Mouse (Mus musculus): ENCODE data around the gene Arpc5l.

Arpc5l gene

GRCm38 (mm10) chr2:39004880-39005435 lies at the start of gene Arpc5l:
Gene Arpc5l (plus strand): TSS chr2:39005348.
- peak; percentile 66 for DNase-seq (ENCODE audit: low spot score)

GRCm38 (mm10) chr2:38956062-38956461 lies 49.1 kb upstream of the Arpc5l start:
- DNase-seq (ENCODE audit: low spot score) = no peak

- DNase-seq (ENCODE audit: low spot score) = no peak
These were observed 47.4 kb upstream of the Arpc5l start for GRCm38 (mm10) chr2:38957671-38958223.

- no peak for DNase-seq (ENCODE audit: low spot score)
These were observed 41.0 kb upstream of the Arpc5l start for GRCm38 (mm10) chr2:38964198-38964597.

- no peak for DNase-seq (ENCODE audit: low spot score)
These were observed 35.5 kb upstream of the Arpc5l start for GRCm38 (mm10) chr2:38969650-38970049.

- DNase-seq (ENCODE audit: low spot score) = no peak
These were observed 35.1 kb upstream of the Arpc5l start for GRCm38 (mm10) chr2:38970057-38970456.

- DNase-seq (ENCODE audit: low spot score) = no peak
These were observed 31.9 kb upstream of the Arpc5l start for GRCm38 (mm10) chr2:38973223-38973622.

GRCm38 (mm10) chr2:38973701-38974100 lies 31.4 kb upstream of the Arpc5l start:
- no peak for DNase-seq (ENCODE audit: low spot score)

GRCm38 (mm10) chr2:38974171-38974570 lies 31.0 kb upstream of the Arpc5l start:
- no peak for DNase-seq (ENCODE audit: low spot score)

- no peak for DNase-seq (ENCODE audit: low spot score)
These were observed 30.0 kb upstream of the Arpc5l start for GRCm38 (mm10) chr2:38975181-38975580.

GRCm38 (mm10) chr2:38975941-38976805 lies 29.0 kb upstream of the Arpc5l start:
- DNase-seq (ENCODE audit: low spot score) = no peak

- no peak for DNase-seq (ENCODE audit: low spot score)
These were observed 27.3 kb upstream of the Arpc5l start for GRCm38 (mm10) chr2:38977837-38978236.

GRCm38 (mm10) chr2:38983456-38983855 lies 21.7 kb upstream of the Arpc5l start:
- no peak for DNase-seq (ENCODE audit: low spot score)

- no peak for DNase-seq (ENCODE audit: low spot score)
These were observed 18.6 kb upstream of the Arpc5l start for GRCm38 (mm10) chr2:38986580-38986979.

- DNase-seq (ENCODE audit: low spot score) = no peak
These were observed 17.8 kb upstream of the Arpc5l start for GRCm38 (mm10) chr2:38987371-38987770.

- no peak for DNase-seq (ENCODE audit: low spot score)
These were observed 17.2 kb upstream of the Arpc5l start for GRCm38 (mm10) chr2:38987803-38988510.

- no peak for DNase-seq (ENCODE audit: low spot score)
These were observed 16.2 kb upstream of the Arpc5l start for GRCm38 (mm10) chr2:38988929-38989328.

- no peak for DNase-seq (ENCODE audit: low spot score)
These were observed 13.1 kb upstream of the Arpc5l start for GRCm38 (mm10) chr2:38992004-38992403.

GRCm38 (mm10) chr2:38992452-38992851 lies 12.7 kb upstream of the Arpc5l start:
- no peak for DNase-seq (ENCODE audit: low spot score)

GRCm38 (mm10) chr2:38997386-38998374 lies 7.5 kb upstream of the Arpc5l start, which contains the start of gene Wdr38:
Gene Wdr38 (plus strand): TSS chr2:38997476.
- DNase-seq (ENCODE audit: low spot score) = peak; percentile 57

- DNase-seq (ENCODE audit: low spot score) = no peak
These were observed 5.8 kb upstream of the Arpc5l start for GRCm38 (mm10) chr2:38999381-38999780.

All from urinary bladder, postnatal 10 days (tissue).